Mouse (Mus musculus) heart, embryonic 13.5 days (tissue): Measurements from ENCODE around the gene Bnip2. TPM values are rescaled to one million over a fixed set of nuclear protein-coding genes. Genes with fewer than 3 reads are reported as not detected.

ENCODE experiments used
- ATAC-seq: fragments of 200-750 bp; cut with Nextera tagmentation; 2 replicates; pipeline ENCODE4 v1.8.0; 2017; ENCODE audit warnings: moderate TSS enrichment; ENCODE audit not compliant: insufficient number of reproducible peaks, low FRiP score, low TSS enrichment; ENCODE audit errors: extremely low read depth
- H3K27ac ChIP-seq: fragments of 300-500 bp; sonication (generic); replicated peaks from 2 replicates; pipeline ENCODE4 v1.5.1; 2015; ENCODE audit warnings: moderate library complexity, mild to moderate bottlenecking, inconsistent platforms
- H3K27me3 ChIP-seq: fragments of 300-500 bp; sonication (generic); replicated peaks from 2 replicates; pipeline ENCODE4 v1.6.1; 2015; ENCODE audit warnings: mild to moderate bottlenecking, inconsistent platforms
- H3K36me3 ChIP-seq: fragments of 300-500 bp; sonication (generic); 2 replicates; pipeline ENCODE4 v1.6.1; 2015; ENCODE audit warnings: mild to moderate bottlenecking, inconsistent platforms
- H3K4me1 ChIP-seq: fragments of 300-500 bp; sonication (generic); 2 replicates; pipeline ENCODE4 v1.6.1; 2015; ENCODE audit warnings: inconsistent platforms
- H3K4me2 ChIP-seq: fragments of 300-500 bp; sonication (generic); 2 replicates; pipeline ENCODE4 v1.6.1; 2015; ENCODE audit warnings: inconsistent platforms, mild to moderate bottlenecking, moderate library complexity
- H3K4me3 ChIP-seq: fragments of 300-500 bp; sonication (generic); 2 replicates; pipeline ENCODE4 v1.5.1; 2015; ENCODE audit warnings: moderate library complexity, mild to moderate bottlenecking, inconsistent platforms
- H3K9ac ChIP-seq: fragments of 300-500 bp; sonication (generic); 2 replicates; pipeline ENCODE4 v1.6.1; 2015; ENCODE audit warnings: inconsistent platforms, mild to moderate bottlenecking, moderate library complexity
- H3K9me3 ChIP-seq: fragments of 300-500 bp; sonication (generic); 2 replicates; pipeline ENCODE4 v1.6.1; 2016; ENCODE audit warnings: inconsistent platforms
- WGBS: fragments of 180-500 bp; shearing (Covaris S2); methylation state at CpG from one replicate; pipeline ENCODE4 v1.1.7; 2015; ENCODE audit warnings: mixed read lengths; 5-methylcytosine and 5-hydroxymethylcytosine counted together
- polyA plus RNA-seq: library from polyadenylated mRNA; unstranded; fragments of >200 nt; fragmentation: Nextera tagmentation; extraction: Ambion mirVana; gene quantifications from 2 replicates; pipeline ENCODE4 v1.2.1, GENCODE M21; 2015

Bnip2 gene
- polyA plus RNA-seq, 1 experiment from 2014 or later = 99.8 TPM

GRCm38 (mm10) chr9:70034702-70035101, 45.4 kb downstream of the Bnip2 start:
- Histone ChIP-seq H3K27ac (no peak overlapping the region), H3K27me3 (0 out of 2 replicates have a peak, but pooled peaks cover 3% of the 10 kb centered on the region), H3K9ac (no peak overlapping the region), H3K36me3 (no peaks in the 10 kb centered on the region), H3K4me2 (no peak overlapping the region), H3K9me3 (no peaks in the 10 kb centered on the region), H3K4me3 (no peak overlapping the region), H3K4me1 (peaks cover 5% of the 10 kb centered on the region; the same call in 1 of the 2 replicates)
- no peak for ATAC-seq
- 78% methylated on average over 7 of the region's 7 CpGs for WGBS

GRCm38 (mm10) chr9:70036646-70037045, 47.4 kb downstream of the Bnip2 start:
- Histone ChIP-seq H3K36me3 (no peaks in the 10 kb centered on the region), H3K4me3 (no peak overlapping the region), H3K9ac (no peak overlapping the region), H3K4me2 (no peak overlapping the region), H3K27me3 (0 out of 2 replicates have a peak, but pooled peaks cover 3% of the 10 kb centered on the region), H3K9me3 (no peaks in the 10 kb centered on the region), H3K4me1 (peaks cover 5% of the 10 kb centered on the region; the same call in 1 of the 2 replicates), H3K27ac (no peak overlapping the region)
- ATAC-seq = no peak
- WGBS = 63% methylated on average over 4 of the region's 4 CpGs

GRCm38 (mm10) chr9:70037988-70038387, 48.7 kb downstream of the Bnip2 start, which contains the start of gene Gcnt3:
TSS of gene Gcnt3 (minus strand) at chr9:70038088.
- Histone ChIP-seq H3K9me3 (no peaks in the 10 kb centered on the region), H3K4me3 (no peak within 1 kb of the TSS), H3K27me3 (0 out of 2 replicates have a peak, but pooled peaks cover 3% of the 10 kb centered on the region), H3K4me1 (peaks cover 5% of the 10 kb centered on the region; the same call in 1 of the 2 replicates), H3K36me3 (no peaks in the 10 kb centered on the region), H3K4me2 (no peak within 1 kb of the TSS), H3K27ac (no peak within 1 kb of the TSS), H3K9ac (no peak within 1 kb of the TSS)
- WGBS = 72% methylated on average over 7 of the region's 7 CpGs
- ATAC-seq = no peak

- Histone ChIP-seq H3K27ac (no peak overlapping the region), H3K4me3 (no peak overlapping the region), H3K9ac (no peak overlapping the region), H3K4me2 (no peak overlapping the region), H3K27me3 (no peaks in the 10 kb centered on the region), H3K4me1 (peaks cover 5% of the 10 kb centered on the region; the same call in 1 of the 2 replicates), H3K36me3 (no peaks in the 10 kb centered on the region), H3K9me3 (no peaks in the 10 kb centered on the region)
- 79% methylated on average over 6 of the region's 6 CpGs for WGBS
- ATAC-seq = no peak
Measured at GRCm38 (mm10) chr9:70039597-70040385, 50.5 kb downstream of the Bnip2 start.

- no peak overlapping the region for H3K4me2 ChIP-seq
- peaks cover 5% of the 10 kb centered on the region; the same call in 1 of the 2 replicates for H3K4me1 ChIP-seq
- ATAC-seq = no peak
- H3K27me3 ChIP-seq = no peaks in the 10 kb centered on the region
- H3K9me3 ChIP-seq = no peaks in the 10 kb centered on the region
- no peak overlapping the region for H3K4me3 ChIP-seq
- H3K27ac ChIP-seq = no peak overlapping the region
- 68% methylated on average over 11 of the region's 11 CpGs for WGBS
- H3K9ac ChIP-seq = no peak overlapping the region
- no peaks in the 10 kb centered on the region for H3K36me3 ChIP-seq
Measured at GRCm38 (mm10) chr9:70040570-70040969, 51.3 kb downstream of the Bnip2 start.

GRCm38 (mm10) chr9:70042137-70042536, 52.9 kb downstream of the Bnip2 start:
- no peaks in the 10 kb centered on the region for H3K9me3 ChIP-seq
- H3K4me2 ChIP-seq = no peak overlapping the region
- H3K4me3 ChIP-seq = no peak overlapping the region
- no peak overlapping the region for H3K27ac ChIP-seq
- H3K36me3 ChIP-seq = no peaks in the 10 kb centered on the region
- no peak overlapping the region for H3K9ac ChIP-seq
- 81% methylated on average over 4 of the region's 4 CpGs for WGBS
- ATAC-seq = no peak
- H3K27me3 ChIP-seq = no peaks in the 10 kb centered on the region
- peaks cover 8% of the 10 kb centered on the region for H3K4me1 ChIP-seq

GRCm38 (mm10) chr9:70042935-70043334, 53.7 kb downstream of the Bnip2 start:
- no peak for ATAC-seq
- H3K36me3 ChIP-seq = no peaks in the 10 kb centered on the region
- no peaks in the 10 kb centered on the region for H3K9me3 ChIP-seq
- peaks cover 8% of the 10 kb centered on the region for H3K4me1 ChIP-seq
- 75% methylated on average over 1 of the region's 1 CpGs for WGBS
- H3K27ac ChIP-seq = no peak overlapping the region
- no peak overlapping the region for H3K4me2 ChIP-seq
- no peak overlapping the region for H3K9ac ChIP-seq
- no peak overlapping the region for H3K4me3 ChIP-seq
- no peaks in the 10 kb centered on the region for H3K27me3 ChIP-seq

GRCm38 (mm10) chr9:70044865-70045264, 55.6 kb downstream of the Bnip2 start:
- no peaks in the 10 kb centered on the region for H3K27me3 ChIP-seq
- 55% methylated on average over 2 of the region's 2 CpGs for WGBS
- peaks cover 24% of the 10 kb centered on the region for H3K4me1 ChIP-seq
- H3K4me2 ChIP-seq = no peak overlapping the region
- no peak overlapping the region for H3K9ac ChIP-seq
- no peak for ATAC-seq
- H3K36me3 ChIP-seq = no peaks in the 10 kb centered on the region
- H3K27ac ChIP-seq = no peak overlapping the region
- no peaks in the 10 kb centered on the region for H3K9me3 ChIP-seq
- no peak overlapping the region for H3K4me3 ChIP-seq

GRCm38 (mm10) chr9:70046255-70046654, 57.0 kb downstream of the Bnip2 start:
- H3K4me1 ChIP-seq = peaks cover 27% of the 10 kb centered on the region
- no peak overlapping the region for H3K9ac ChIP-seq
- H3K9me3 ChIP-seq = no peaks in the 10 kb centered on the region
- no peak for ATAC-seq
- no peak overlapping the region for H3K27ac ChIP-seq
- H3K4me3 ChIP-seq = no peak overlapping the region
- 36% methylated on average over 6 of the region's 6 CpGs for WGBS
- H3K27me3 ChIP-seq = no peaks in the 10 kb centered on the region
- no peak overlapping the region for H3K4me2 ChIP-seq
- H3K36me3 ChIP-seq = no peaks in the 10 kb centered on the region

- Histone ChIP-seq H3K27ac (no peak overlapping the region), H3K4me3 (no peak overlapping the region), H3K4me2 (no peak overlapping the region), H3K4me1 (peaks cover 27% of the 10 kb centered on the region), H3K9me3 (no peaks in the 10 kb centered on the region), H3K27me3 (no peaks in the 10 kb centered on the region), H3K9ac (no peak overlapping the region), H3K36me3 (no peaks in the 10 kb centered on the region)
- no peak for ATAC-seq
- 64% methylated on average over 3 of the region's 3 CpGs for WGBS
Measured at GRCm38 (mm10) chr9:70047839-70048238, 58.6 kb downstream of the Bnip2 start.

GRCm38 (mm10) chr9:70048280-70048679, 59.0 kb downstream of the Bnip2 start:
- Histone ChIP-seq H3K4me2 (no peak overlapping the region), H3K9me3 (no peaks in the 10 kb centered on the region), H3K9ac (no peak overlapping the region), H3K4me1 (peaks cover 27% of the 10 kb centered on the region), H3K4me3 (no peak overlapping the region), H3K27ac (no peak overlapping the region), H3K27me3 (no peaks in the 10 kb centered on the region), H3K36me3 (no peaks in the 10 kb centered on the region)
- ATAC-seq = no peak
- WGBS = 49% methylated on average over 5 of the region's 5 CpGs
